Mouse (Mus musculus): ENCODE measurements around the gene Ctnnd1. TPM values are rescaled to one million over a fixed set of nuclear protein-coding genes. Genes with fewer than 3 reads are reported as not detected.

Ctnnd1 gene
- polyA plus RNA-seq (2012; rRNA removed) = 17.6 and 18.0 TPM in 2 replicates

GRCm38 (mm10) chr2:84650464-84651195, at the start of gene Ctnnd1:
Ctnnd1 (minus strand) TSS chr2:84650765.

GRCm38 (mm10) chr2:84679016-84679415, 28.5 kb upstream of the Ctnnd1 start, which contains the start of gene Tmx2:
Tmx2 (minus strand) TSS chr2:84679140.

DNA sequence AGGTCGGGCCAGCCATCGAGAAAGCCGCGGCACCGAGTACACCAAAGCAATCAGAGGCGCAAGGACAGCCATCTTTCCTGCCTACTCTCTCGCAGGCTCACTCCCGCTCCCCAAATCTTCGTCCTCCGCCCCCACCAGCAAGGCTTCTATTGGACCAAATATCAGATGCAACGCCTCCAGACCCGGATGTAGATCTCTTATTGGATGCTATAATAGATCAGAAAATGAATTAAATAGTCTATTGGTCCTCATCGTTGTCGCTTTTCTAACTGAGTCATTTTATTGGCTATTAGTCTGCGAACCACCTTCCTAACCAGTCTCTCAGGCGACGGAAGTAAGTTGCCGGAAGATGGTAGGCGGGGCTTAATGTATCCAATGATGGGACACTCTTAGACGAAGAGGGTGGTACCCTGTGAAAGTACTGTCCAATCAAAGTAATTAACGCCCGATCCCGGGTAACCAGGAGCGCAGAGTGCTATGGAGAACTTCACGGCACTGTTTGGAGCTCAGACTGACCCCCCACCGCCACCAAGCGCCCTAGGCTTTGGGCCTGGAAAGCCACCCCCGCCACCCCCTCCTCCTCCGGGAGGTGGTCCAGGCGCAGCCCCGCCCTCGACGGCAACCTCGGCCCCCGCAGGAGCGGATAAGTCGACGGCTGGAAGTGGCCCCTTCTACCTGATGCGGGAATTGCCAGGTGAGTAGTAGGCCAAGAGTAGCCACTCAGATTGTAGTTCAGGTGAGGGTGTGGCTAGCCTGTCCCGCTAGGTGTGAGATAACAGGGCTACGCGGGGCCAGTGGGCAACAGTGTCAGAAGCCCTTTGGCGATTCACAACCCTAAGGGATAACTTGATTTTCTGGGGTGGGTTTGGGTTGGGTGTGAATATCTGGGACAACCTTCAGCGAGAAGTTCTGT, 27.7 kb upstream of the Ctnnd1 start, which contains the start of the genes Gm28635 and Med19:
TSS of gene Gm28635 (minus strand) at position 74 of the 913 bp plus-strand sequence.
TSS of gene Med19 (plus strand) at position 435 of the 913 bp plus-strand sequence.

DNA sequence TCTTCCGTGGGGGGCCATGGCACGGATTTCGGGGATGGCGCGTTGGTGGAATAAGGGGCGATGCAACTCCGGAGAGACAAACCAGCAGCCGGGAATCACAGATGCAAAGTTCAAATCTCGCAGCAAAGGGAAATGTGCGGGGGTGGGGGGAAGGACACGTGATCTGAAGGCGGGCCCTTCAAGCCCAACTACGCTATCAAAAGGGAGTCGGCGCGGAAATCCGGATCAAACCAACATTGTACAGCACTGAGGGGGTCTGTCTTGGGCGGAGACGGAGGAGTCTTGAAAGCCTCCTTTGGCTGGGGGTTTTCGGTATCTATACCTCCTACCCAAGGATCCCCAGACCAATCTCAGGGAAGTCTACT, 20.0 kb upstream of the Ctnnd1 start, which contains the start of gene Selenoh:
TSS of gene Selenoh (minus strand) at position 202 of the 365 bp plus-strand sequence.

DNA sequence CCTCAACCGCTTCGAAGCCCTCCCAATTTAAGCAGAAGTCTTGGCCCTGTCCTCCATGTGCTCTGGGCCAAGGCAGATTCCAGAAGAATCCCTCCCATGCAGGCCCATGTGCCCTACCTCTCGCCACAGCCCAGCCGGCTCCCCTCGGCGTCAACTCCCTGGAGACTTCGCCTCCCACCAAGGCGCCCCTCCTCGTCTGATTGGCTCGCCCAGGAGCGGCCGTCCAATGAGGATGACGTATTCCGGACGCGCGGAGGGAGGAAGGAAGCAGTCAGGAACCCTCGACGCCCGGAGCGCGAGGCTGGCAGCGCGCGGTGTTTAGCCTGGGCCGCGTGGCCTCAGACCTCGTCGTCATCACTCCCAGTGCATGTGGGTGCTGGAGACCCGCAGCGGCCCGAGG, 8.2 kb upstream of the Ctnnd1 start, which contains the start of gene Btbd18:
TSS of gene Btbd18 (plus strand) at position 274 of the 400 bp plus-strand sequence.

Other genes starting within 250 kb of the Ctnnd1 start
- gene Calcrl, start 225.4 kb downstream of the Ctnnd1 start, polyA plus RNA-seq (2012; rRNA removed) = 2.7 and 3.5 TPM in 2 replicates
- gene Tfpi, start 174.0 kb downstream of the Ctnnd1 start, polyA plus RNA-seq (2012; rRNA removed) = 12.1 and 12.2 TPM in 2 replicates
- 0.01 TPM in 1 of 2 replicates, not detected in the other for gene Btbd18, start 8.3 kb upstream of the Ctnnd1 start, polyA plus RNA-seq (2012; rRNA removed)
- gene Selenoh, start 20.0 kb upstream of the Ctnnd1 start, polyA plus RNA-seq (2012; rRNA removed) = 82.1 and 90.7 TPM in 2 replicates
- gene Gm28635, start 27.3 kb upstream of the Ctnnd1 start, polyA plus RNA-seq (2012; rRNA removed) = not detected in 2 replicates
- 13.3 and 14.8 TPM in 2 replicates for gene Med19, start 27.6 kb upstream of the Ctnnd1 start, polyA plus RNA-seq (2012; rRNA removed)
- gene Tmx2, start 28.4 kb upstream of the Ctnnd1 start, polyA plus RNA-seq (2012; rRNA removed) = 22.9 and 29.3 TPM in 2 replicates
- gene Zdhhc5, start 64.4 kb upstream of the Ctnnd1 start, polyA plus RNA-seq (2012; rRNA removed) = 15.8 and 19.0 TPM in 2 replicates
- 26.3 and 32.3 TPM in 2 replicates for gene Clp1, start 76.6 kb upstream of the Ctnnd1 start, polyA plus RNA-seq (2012; rRNA removed)
- 120 and 145 TPM in 2 replicates for gene Ypel4, start 83.3 kb upstream of the Ctnnd1 start, polyA plus RNA-seq (2012; rRNA removed)
- 1.9 and 2.2 TPM in 2 replicates for gene Gm19426, start 92.9 kb upstream of the Ctnnd1 start, polyA plus RNA-seq (2012; rRNA removed)
- gene Serping1, start 124.7 kb upstream of the Ctnnd1 start, polyA plus RNA-seq (2012; rRNA removed) = 26.7 and 32.2 TPM in 2 replicates
- gene Ube2l6, start 148.1 kb upstream of the Ctnnd1 start, polyA plus RNA-seq (2012; rRNA removed) = 288 and 372 TPM in 2 replicates
- 0.24 and 0.31 TPM in 2 replicates for gene Smtnl1, start 171.9 kb upstream of the Ctnnd1 start, polyA plus RNA-seq (2012; rRNA removed)
- gene Timm10, start 176.2 kb upstream of the Ctnnd1 start, polyA plus RNA-seq (2012; rRNA removed) = 49.6 and 50.0 TPM in 2 replicates
- gene Slc43a1, start 188.1 kb upstream of the Ctnnd1 start, polyA plus RNA-seq (2012; rRNA removed) = 118 and 156 TPM in 2 replicates
- 0.03 and 0.10 TPM in 2 replicates for gene Rtn4rl2, start 235.9 kb upstream of the Ctnnd1 start, polyA plus RNA-seq (2012; rRNA removed)

Measured in liver, embryonic 14 days (tissue).